Mouse (Mus musculus): ENCODE data around the gene Man1a2. TPM values are rescaled to one million over a fixed set of nuclear protein-coding genes. Genes with fewer than 3 reads are reported as not detected.

Gene Man1a2
- 100 to 1,000 TPM; 111 to 125 TPM for total RNA-seq (2021)
- long read RNA-seq, experiment 1, full-length matches to known transcripts, result 3 of 5 reads
- long read RNA-seq, experiment 1, partial matches to known transcripts, result 0 of 5 reads
- long read RNA-seq, experiment 1, other reads (novel, unspliced or antisense), result 2 of 5 reads
- long read RNA-seq, experiment 2, full-length matches to known transcripts, result 16 of 35 reads
- long read RNA-seq, experiment 2, partial matches to known transcripts, result 11 of 35 reads
- long read RNA-seq, experiment 2, other reads (novel, unspliced or antisense), result 8 of 35 reads

- DNase-seq (ENCODE audit: low spot score in 2 of 2), result peak; percentile 67 to 72
These were observed at the start of gene Man1a2 for GRCm38 (mm10) chr3:100685087-100685762. Man1a2 (minus strand) TSS chr3:100685503.

- DNase-seq (ENCODE audit: low spot score in 2 of 2), result no peak
These were observed 49.3 kb upstream of the Man1a2 start for GRCm38 (mm10) chr3:100734482-100735154.

DNA sequence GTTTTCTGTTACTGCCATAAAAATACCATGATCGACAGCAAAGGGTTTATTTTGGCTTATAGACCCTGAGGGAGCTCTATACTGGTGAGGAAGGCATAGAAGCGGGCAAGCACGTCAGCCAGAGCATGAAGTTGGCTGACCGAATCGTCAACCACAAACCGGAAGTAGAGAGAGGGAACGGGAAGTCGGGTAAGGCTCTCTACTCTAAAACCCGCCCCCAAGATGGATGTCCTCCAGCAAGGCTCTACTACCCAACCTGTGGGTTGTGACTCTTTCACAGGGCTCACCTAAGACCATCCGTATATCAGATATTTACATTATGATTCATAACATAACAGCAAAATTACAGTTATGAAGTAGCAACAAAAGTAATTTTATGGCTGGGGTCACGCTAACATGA lies 46.6 kb upstream of the Man1a2 start:
- no peak for DNase-seq (ENCODE audit: low spot score in 2 of 2)

DNA sequence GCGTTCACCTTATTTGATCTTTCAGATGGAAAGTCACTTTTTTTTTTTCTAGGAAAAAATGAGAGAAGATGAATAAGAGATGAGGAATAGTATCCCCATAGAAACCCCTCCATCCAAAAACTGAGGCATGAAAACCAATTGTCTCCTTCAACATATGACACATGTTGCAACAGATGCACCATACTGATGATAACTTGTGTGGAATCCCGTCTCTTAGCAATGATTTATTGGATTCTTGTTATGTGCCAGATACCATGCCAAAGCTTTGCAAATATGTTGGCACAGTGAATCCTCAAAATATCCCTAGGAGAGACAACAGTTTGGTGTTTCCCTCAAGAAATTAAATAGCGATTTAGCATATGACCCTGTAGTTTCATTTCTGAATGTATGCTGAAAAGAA lies 46.0 kb upstream of the Man1a2 start:
- DNase-seq (ENCODE audit: low spot score in 2 of 2), result no peak

GRCm38 (mm10) chr3:100728008-100728712 lies 42.9 kb upstream of the Man1a2 start:
- no peak for DNase-seq (ENCODE audit: low spot score in 2 of 2)

DNA sequence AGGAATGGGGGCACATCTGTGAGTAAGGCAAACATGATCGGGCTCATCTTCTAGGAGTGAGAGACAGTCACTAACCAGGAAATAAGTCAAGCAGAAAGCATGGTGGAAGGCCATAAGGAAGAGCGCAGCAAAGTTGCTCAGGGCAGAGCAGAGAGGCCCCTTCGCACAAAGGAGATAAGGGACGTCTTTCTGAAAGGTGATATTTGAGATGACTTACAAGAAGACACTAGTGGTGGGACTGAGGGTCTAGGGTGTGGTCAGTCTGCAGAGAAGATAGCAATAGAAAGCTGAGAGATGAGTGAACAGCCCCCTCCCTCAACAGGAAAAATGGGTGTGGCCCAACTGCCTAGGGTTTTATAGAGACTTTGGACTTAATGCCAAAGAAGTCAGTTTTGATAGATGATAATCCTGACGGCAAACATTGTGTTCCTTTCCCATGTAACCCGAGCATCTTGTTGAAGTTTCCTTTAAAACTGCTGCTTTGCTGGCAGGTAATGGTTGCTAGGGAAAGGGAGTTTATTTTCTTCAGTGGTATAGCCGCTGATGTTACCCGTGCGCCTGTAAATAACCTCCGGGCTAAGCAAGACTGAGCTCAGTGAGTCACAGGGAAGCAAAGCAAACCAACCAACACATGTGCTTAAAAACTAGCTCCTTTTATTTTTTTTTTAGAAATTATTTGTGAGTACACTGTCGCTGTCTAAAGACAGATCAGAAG lies 40.8 kb upstream of the Man1a2 start:
- DNase-seq (ENCODE audit: low spot score in 2 of 2), result no peak

DNA sequence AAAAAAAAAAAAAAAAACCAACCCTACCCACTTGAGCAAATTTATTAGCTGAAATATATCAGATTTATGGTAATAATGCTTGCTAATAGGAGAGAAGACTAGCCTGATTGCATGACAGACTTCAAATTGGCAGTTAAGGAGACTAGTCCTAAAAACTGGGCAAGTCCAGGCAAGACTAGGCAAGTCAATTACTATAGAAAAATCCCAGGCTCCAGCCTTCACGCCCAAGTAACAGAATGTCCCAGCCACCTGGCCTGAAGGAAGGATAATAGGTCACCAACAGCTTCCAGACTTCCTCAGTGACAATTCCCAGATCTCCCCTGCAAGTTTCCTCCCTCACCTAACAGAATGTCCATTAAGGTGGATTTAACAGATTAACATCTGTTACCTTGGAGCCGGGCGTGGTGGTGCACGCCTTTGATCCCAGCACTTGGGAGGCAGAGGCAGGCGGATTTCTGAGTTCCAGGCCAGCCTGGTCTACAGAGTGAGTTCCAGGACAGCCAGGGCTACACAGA lies 35.5 kb upstream of the Man1a2 start:
- DNase-seq (ENCODE audit: low spot score in 2 of 2), result no peak

DNA sequence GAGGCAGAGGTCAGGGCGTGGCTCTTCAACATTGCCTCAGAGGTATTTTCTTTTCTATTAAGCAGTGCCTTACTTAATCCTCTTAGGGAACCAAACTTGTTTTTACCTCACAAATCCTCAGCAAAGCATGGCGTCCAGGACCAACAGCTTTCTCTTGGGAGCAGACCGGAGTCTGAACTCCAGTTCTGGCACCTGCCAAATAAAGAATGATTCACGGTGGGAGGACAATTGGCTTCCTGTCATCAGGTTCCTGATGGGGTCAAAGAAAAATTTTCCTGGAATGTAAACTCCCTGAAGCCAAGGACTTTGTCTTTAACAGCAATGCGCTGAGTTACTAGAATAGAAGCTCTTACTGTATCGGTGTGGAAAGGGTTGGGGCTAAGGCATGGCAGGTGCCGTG lies 30.9 kb upstream of the Man1a2 start:
- no peak for DNase-seq (ENCODE audit: low spot score in 2 of 2)

DNA sequence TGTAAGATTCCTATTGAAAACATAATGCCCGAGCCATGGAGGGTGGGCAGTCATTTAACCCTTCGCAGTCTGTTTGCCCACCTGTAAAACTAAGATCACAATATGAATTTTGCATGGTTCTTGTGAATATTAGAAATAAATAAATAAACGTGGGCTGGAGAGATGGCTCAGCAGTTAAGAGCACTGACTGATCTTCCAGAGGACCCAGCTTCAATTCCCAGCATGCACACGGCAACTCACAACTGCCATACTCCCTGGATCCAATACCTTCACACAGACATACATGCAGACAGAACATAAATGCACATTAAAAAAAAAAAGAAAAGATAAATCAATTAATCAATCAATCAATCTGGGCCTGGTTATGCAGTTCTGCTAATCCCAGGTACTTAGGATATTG lies 30.1 kb upstream of the Man1a2 start:
- no peak for DNase-seq (ENCODE audit: low spot score in 2 of 2)

- DNase-seq (ENCODE audit: low spot score in 2 of 2), result no peak
These were observed 28.1 kb upstream of the Man1a2 start for GRCm38 (mm10) chr3:100713142-100714005.

- DNase-seq (ENCODE audit: low spot score in 2 of 2), result no peak
These were observed 26.8 kb upstream of the Man1a2 start for GRCm38 (mm10) chr3:100712140-100712539.

- DNase-seq (ENCODE audit: low spot score in 2 of 2), result no peak
These were observed 26.2 kb upstream of the Man1a2 start for GRCm38 (mm10) chr3:100711486-100711885.

DNA sequence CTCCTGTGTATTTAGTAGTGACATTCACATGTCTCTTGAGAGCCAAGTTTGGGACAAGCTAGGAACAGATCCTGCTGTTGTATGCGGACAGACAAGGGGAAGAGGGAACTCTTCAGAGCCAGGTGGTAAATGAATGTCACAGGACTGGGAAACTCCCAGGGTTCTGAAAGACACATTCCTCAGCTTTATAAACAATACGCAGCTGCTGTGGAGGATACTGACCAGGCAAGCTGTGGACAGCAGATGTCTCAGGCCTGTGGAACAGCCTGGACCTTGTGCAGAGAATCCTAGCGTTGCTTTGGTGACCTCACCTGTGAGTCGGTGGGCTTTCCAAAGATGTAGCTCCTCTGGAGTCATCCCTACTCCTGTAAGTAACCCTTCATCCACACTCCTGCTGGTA lies 21.8 kb upstream of the Man1a2 start:
- no peak for DNase-seq (ENCODE audit: low spot score in 2 of 2)

DNA sequence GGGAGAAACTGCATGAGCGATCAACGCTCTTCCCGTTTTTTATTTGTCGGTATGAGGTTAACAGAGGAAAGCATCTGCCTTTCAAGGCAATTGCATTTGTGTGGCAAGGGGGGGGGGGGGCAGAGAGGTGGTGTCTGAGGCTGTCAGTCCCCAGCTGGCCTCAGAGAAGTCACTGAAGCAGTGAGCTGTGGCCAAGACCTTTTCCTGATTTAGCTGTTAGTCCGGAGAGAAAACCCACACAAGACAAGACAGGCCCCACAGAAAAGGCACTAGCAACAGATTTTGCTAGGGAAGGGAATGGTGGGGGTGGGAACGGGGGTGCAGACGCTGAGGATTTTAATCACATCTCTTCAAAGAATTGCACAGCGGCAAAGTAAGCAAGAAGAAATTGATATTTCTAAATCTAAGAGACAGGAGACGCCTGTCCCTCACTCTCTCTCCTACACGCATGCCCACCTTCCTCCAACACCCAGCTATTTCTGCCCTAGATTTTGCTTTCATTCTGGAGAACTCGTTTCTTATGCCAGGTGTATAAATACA lies 19.9 kb upstream of the Man1a2 start:
- no peak for DNase-seq (ENCODE audit: low spot score in 2 of 2)

DNA sequence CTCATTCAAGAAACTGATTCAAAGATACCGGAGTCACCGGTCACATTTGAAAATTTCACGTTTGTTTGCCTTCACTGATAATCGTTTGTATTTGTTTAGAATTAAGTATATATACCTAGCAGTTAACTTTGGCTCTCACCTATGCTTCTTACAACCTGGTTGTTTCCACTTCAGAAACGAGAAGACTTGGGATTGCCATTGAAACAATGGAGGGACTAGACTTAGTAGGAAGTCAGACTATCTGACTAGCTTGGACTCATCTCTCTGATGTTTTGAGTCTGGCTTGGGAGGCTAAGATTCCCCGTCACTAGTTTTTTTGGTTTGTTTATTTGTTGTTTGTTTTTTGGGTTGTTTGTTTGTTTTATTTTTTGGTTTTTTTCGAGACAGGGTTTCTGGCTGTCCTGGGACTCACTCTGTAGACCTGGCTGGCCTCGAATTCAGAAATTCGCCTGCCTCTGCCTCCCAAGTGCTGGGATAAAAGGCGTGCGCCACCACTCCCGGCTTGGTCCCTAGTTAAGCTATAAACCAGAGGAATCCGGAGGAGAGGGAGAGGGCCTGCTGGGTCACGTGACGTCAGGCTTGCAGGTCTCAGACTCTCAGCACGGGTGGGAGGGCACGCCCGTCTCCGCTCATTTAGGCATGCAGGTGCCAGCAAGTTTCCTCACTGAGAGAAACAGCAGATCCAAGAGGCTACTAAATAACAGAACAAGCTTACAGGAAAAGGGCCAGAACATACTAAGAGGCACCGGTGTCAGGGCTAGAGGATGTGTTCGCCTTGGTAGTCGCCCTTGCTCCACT lies 18.7 kb upstream of the Man1a2 start:
- DNase-seq (ENCODE audit: low spot score in 2 of 2), result no peak

GRCm38 (mm10) chr3:100702875-100703846 lies 17.9 kb upstream of the Man1a2 start:
- DNase-seq (ENCODE audit: low spot score in 2 of 2), result no peak

DNA sequence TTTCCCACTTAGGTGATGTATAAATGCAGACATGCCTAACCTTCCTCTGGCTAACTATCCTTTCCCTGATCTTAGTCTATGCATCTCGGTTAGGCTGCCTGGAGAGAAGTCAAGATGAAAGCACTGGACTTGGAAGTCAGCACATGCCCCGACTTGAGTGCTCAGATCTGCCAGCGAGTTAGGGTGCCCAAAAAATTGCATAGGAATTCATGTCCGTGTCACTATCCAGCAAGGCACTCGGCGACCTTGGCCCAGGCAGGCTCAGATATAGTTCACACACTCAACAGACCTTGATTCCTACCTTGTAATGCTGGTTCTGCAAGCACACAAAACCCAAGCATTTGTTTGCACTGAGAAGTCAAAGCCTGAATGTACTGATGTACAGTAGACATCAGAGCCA lies 3.4 kb upstream of the Man1a2 start:
- DNase-seq (ENCODE audit: low spot score in 2 of 2), result no peak

- no peak for DNase-seq (ENCODE audit: low spot score in 2 of 2)
These were observed 1.5 kb upstream of the Man1a2 start for GRCm38 (mm10) chr3:100686756-100687155.
